Mouse (Mus musculus) ES-Bruce4 (cell line): ENCODE measurements around the gene Cdc26. TPM values are rescaled to one million over a fixed set of nuclear protein-coding genes. Genes with fewer than 3 reads are reported as not detected.

Experiments
- H3K27ac ChIP-seq: 2 replicates; pipeline ENCODE4 v1.5.1; 2012; ENCODE audit warnings: low read length, inconsistent platforms; ENCODE audit not compliant: insufficient read depth
- H3K27me3 ChIP-seq: 2 replicates; pipeline ENCODE4 v1.6.1; 2012; ENCODE audit warnings: mild to moderate bottlenecking, low read length, inconsistent platforms; ENCODE audit not compliant: control insufficient read depth, poor library complexity, insufficient read depth, severe bottlenecking
- H3K36me3 ChIP-seq: 2 replicates; pipeline ENCODE4 v1.6.1; 2012; ENCODE audit warnings: inconsistent platforms, mild to moderate bottlenecking, low read length, moderate library complexity; ENCODE audit not compliant: control insufficient read depth, poor library complexity, insufficient read depth, severe bottlenecking
- H3K4me1 ChIP-seq: one replicate; pipeline ENCODE4 v1.8.1; 2011; ENCODE audit warnings: low read length; ENCODE audit not compliant: control insufficient read depth, insufficient read depth
- H3K4me3 ChIP-seq: 2 replicates; pipeline ENCODE4 v1.5.1; 2011; ENCODE audit warnings: low read depth, mild to moderate bottlenecking, low read length
- H3K9ac ChIP-seq: 2 replicates; pipeline ENCODE4 v1.6.1; 2012; ENCODE audit warnings: low read depth, mild to moderate bottlenecking, inconsistent platforms; ENCODE audit not compliant: poor library complexity, severe bottlenecking
- H3K9me3 ChIP-seq: replicated peaks from 2 replicates; pipeline ENCODE4 v1.6.1; 2012; ENCODE audit warnings: mild to moderate bottlenecking, low read length, inconsistent platforms; ENCODE audit not compliant: control insufficient read depth, poor library complexity, insufficient read depth, severe bottlenecking
- CTCF ChIP-seq: IDR thresholded peaks from one replicate; pipeline ENCODE4 v1.8.1; 2011; ENCODE audit warnings: low read depth, low read length
- EP300 ChIP-seq: IDR thresholded peaks from 2 replicates; pipeline ENCODE4 v1.6.1; 2011; ENCODE audit warnings: low read depth, low read length; ENCODE audit not compliant: insufficient read depth
- POLR2A ChIP-seq: IDR thresholded peaks from one replicate; pipeline ENCODE4 v1.8.1; 2011; ENCODE audit warnings: low read length; ENCODE audit not compliant: insufficient read depth
- polyA plus RNA-seq: library from polyadenylated mRNA; stranded (reverse); fragments of >200 nt; gene quantifications from 2 replicates; pipeline ENCODE4 v1.2.4, GENCODE M21; 2011; ENCODE audit warnings: low read depth; ENCODE audit not compliant: missing spikeins, insufficient read depth, insufficient read length

Gene Cdc26
- polyA plus RNA-seq, 1 experiment = 69.0 TPM

GRCm38 (mm10) chr4:62395806-62396205 lies 12.6 kb downstream of the Cdc26 start:
- H3K27ac ChIP-seq = no peak overlapping the region
- no peak overlapping the region for H3K4me3 ChIP-seq
- TF ChIP-seq CTCF (no peak), POLR2A (no peak), EP300 (no peak)
- H3K27me3 ChIP-seq = no peaks in the 10 kb centered on the region
- no peaks in the 10 kb centered on the region for H3K4me1 ChIP-seq
- no peak overlapping the region for H3K9ac ChIP-seq
- no peaks in the 10 kb centered on the region for H3K9me3 ChIP-seq
- H3K36me3 ChIP-seq = peaks cover 41% of the 10 kb centered on the region

GRCm38 (mm10) chr4:62393459-62393858 lies 15.0 kb downstream of the Cdc26 start:
- Histone ChIP-seq H3K9me3 (no peaks in the 10 kb centered on the region), H3K9ac (no peak overlapping the region), H3K36me3 (peaks cover 30% of the 10 kb centered on the region), H3K4me3 (no peak overlapping the region), H3K27ac (no peak overlapping the region), H3K4me1 (no peaks in the 10 kb centered on the region), H3K27me3 (no peaks in the 10 kb centered on the region)
- TF ChIP-seq EP300 (no peak), CTCF (no peak), POLR2A (no peak)

- Histone ChIP-seq H3K4me3 (no peak overlapping the region), H3K4me1 (no peaks in the 10 kb centered on the region), H3K9me3 (no peaks in the 10 kb centered on the region), H3K27ac (no peak overlapping the region), H3K9ac (no peak overlapping the region), H3K36me3 (peaks cover 19% of the 10 kb centered on the region), H3K27me3 (no peaks in the 10 kb centered on the region)
- TF ChIP-seq CTCF (no peak), POLR2A (no peak), EP300 (no peak)
Observed at GRCm38 (mm10) chr4:62391892-62392291, 16.6 kb downstream of the Cdc26 start.

- no peaks in the 10 kb centered on the region for H3K4me1 ChIP-seq
- H3K9ac ChIP-seq = no peak overlapping the region
- TF ChIP-seq EP300 = no peak
- TF ChIP-seq POLR2A = no peak
- TF ChIP-seq CTCF = no peak
- no peaks in the 10 kb centered on the region for H3K9me3 ChIP-seq
- H3K27ac ChIP-seq = no peak overlapping the region
- no peak overlapping the region for H3K4me3 ChIP-seq
- H3K36me3 ChIP-seq = peaks cover 10% of the 10 kb centered on the region; the same call in 1 of the 2 replicates
- no peaks in the 10 kb centered on the region for H3K27me3 ChIP-seq
Observed at GRCm38 (mm10) chr4:62389592-62390512, 18.6 kb downstream of the Cdc26 start.

GRCm38 (mm10) chr4:62385439-62385838 lies 23.0 kb downstream of the Cdc26 start:
- Histone ChIP-seq H3K9ac (no peak overlapping the region), H3K4me1 (no peaks in the 10 kb centered on the region), H3K36me3 (peaks cover 10% of the 10 kb centered on the region; the same call in 1 of the 2 replicates), H3K27ac (no peak overlapping the region), H3K9me3 (no peaks in the 10 kb centered on the region), H3K27me3 (no peaks in the 10 kb centered on the region), H3K4me3 (no peak overlapping the region)
- TF ChIP-seq EP300 (no peak), CTCF (no peak), POLR2A (no peak)

GRCm38 (mm10) chr4:62384159-62384558 lies 24.3 kb downstream of the Cdc26 start:
- Histone ChIP-seq H3K9me3 (no peaks in the 10 kb centered on the region), H3K27me3 (no peaks in the 10 kb centered on the region), H3K9ac (no peak overlapping the region), H3K36me3 (peaks cover 6% of the 10 kb centered on the region; the same call in 1 of the 2 replicates), H3K4me1 (no peaks in the 10 kb centered on the region), H3K27ac (no peak overlapping the region), H3K4me3 (no peak overlapping the region)
- no peak for TF ChIP-seq POLR2A
- TF ChIP-seq EP300 = no peak
- TF ChIP-seq CTCF = no peak
